14 mouse cellular contexts compared by ENCODE assay signal in genomic region chr16:91771334-91771733, GRCm38 (mm10). TPM values are rescaled to one million over a fixed set of nuclear protein-coding genes. Genes with fewer than 3 reads are reported as not detected.
DNase-seq lines count a peak whose midpoint lies in the region; ATAC-seq lines count a peak whose summit lies in the region.
"Had no signal": no experiment of that assay in that cellular context is flagged by ENCODE, and none has a peak within 500 bp of the region (broad histone marks: within the 10 kb centered on the region; RNA-seq: fewer than 3 reads in every experiment).

No protein-coding gene starts in this region.

- peaks cover 33% of the 10 kb centered on the region for H3K4me1 ChIP-seq in heart, embryonic 11.5 days (ENCODE audit: control insufficient read depth, insufficient read depth, low read length)
- H3K4me1 ChIP-seq in forebrain, embryonic 13.5 days, result peaks cover 50% of the 10 kb centered on the region
- peaks cover 66% of the 10 kb centered on the region for H3K4me1 ChIP-seq in hindbrain, embryonic 12.5 days
- H3K4me1 ChIP-seq in midbrain, embryonic 15.5 days, result peaks cover 54% of the 10 kb centered on the region

- WGBS in heart, embryonic 11.5 days (ENCODE audit: insufficient replicate concordance), result 63% methylated on average over 6 of the region's 6 CpGs
- WGBS in forebrain, embryonic 13.5 days, result 74% methylated on average over 6 of the region's 6 CpGs
- WGBS in hindbrain, embryonic 12.5 days, result 48% methylated on average over 6 of the region's 6 CpGs
- WGBS in midbrain, embryonic 15.5 days, result 71% methylated on average over 6 of the region's 6 CpGs

- H3K9me3 ChIP-seq in heart, embryonic 11.5 days (replicated peaks; ENCODE audit: control insufficient read depth, low read length), result no peaks in the 10 kb centered on the region
- H3K9me3 ChIP-seq in forebrain, embryonic 13.5 days (replicated peaks), result no peaks in the 10 kb centered on the region
- no peaks in the 10 kb centered on the region for H3K9me3 ChIP-seq in hindbrain, embryonic 12.5 days (replicated peaks)
- H3K9me3 ChIP-seq in midbrain, embryonic 15.5 days, result no peaks in the 10 kb centered on the region
- H3K9me3 ChIP-seq: limb, embryonic 10.5 days had no signal

- H3K27me3 ChIP-seq in heart, embryonic 11.5 days (ENCODE audit: control insufficient read depth, insufficient read depth, low read length), result no peaks in the 10 kb centered on the region
- H3K27me3 ChIP-seq in forebrain, embryonic 13.5 days, result no peaks in the 10 kb centered on the region
- no peaks in the 10 kb centered on the region for H3K27me3 ChIP-seq in hindbrain, embryonic 12.5 days
- H3K27me3 ChIP-seq in midbrain, embryonic 15.5 days (replicated peaks), result no peaks in the 10 kb centered on the region

- H3K4me3 ChIP-seq in heart, embryonic 11.5 days (ENCODE audit: low read depth, low read length), result no peak overlapping the region
- H3K4me3 ChIP-seq in forebrain, embryonic 13.5 days, result no peak overlapping the region
- H3K4me3 ChIP-seq in hindbrain, embryonic 12.5 days, result no peak overlapping the region
- no peak overlapping the region for H3K4me3 ChIP-seq in midbrain, embryonic 15.5 days
- H3K4me3 ChIP-seq: limb, embryonic 10.5 days had no signal

- no peak for DNase-seq in heart, postnatal 25 days (ENCODE audit: low spot score)
- no peak for DNase-seq in lung, postnatal 14 days
- DNase-seq in cerebellum, adult 18-20 months, result no peak
- no peak for DNase-seq in left cerebral cortex, postnatal 25 days (ENCODE audit: low spot score in 2 of 2)
- DNase-seq: adrenal gland, postnatal 36 days; layer of hippocampus, adult 9-11 months; lung, adult 18-20 months; right cerebral cortex, postnatal 25 days; thymus, postnatal 36 days had no signal

- intact Hi-C loops in heart, postnatal 25 days (cut with DNase I), result no loop called here
- intact Hi-C loops in left cerebral cortex, postnatal 25 days (cut with DNase I), result no loop called here

- no peak overlapping the region; the same call in 1 of the 2 replicates for H3K4me2 ChIP-seq in heart, embryonic 11.5 days
- no peak overlapping the region for H3K4me2 ChIP-seq in forebrain, embryonic 13.5 days
- no peak overlapping the region for H3K4me2 ChIP-seq in hindbrain, embryonic 12.5 days (replicated peaks)
- H3K4me2 ChIP-seq in midbrain, embryonic 15.5 days, result no peak overlapping the region

- H3K36me3 ChIP-seq in heart, embryonic 11.5 days (ENCODE audit: control insufficient read depth, insufficient read depth, low read length), result no peaks in the 10 kb centered on the region
- no peaks in the 10 kb centered on the region for H3K36me3 ChIP-seq in forebrain, embryonic 13.5 days (ENCODE audit: poor library complexity, severe bottlenecking)
- H3K36me3 ChIP-seq in hindbrain, embryonic 12.5 days, result no peaks in the 10 kb centered on the region
- no peaks in the 10 kb centered on the region for H3K36me3 ChIP-seq in midbrain, embryonic 15.5 days (replicated peaks)

- H3K9ac ChIP-seq in heart, embryonic 11.5 days (ENCODE audit: low read depth, low read length), result no peak overlapping the region
- H3K9ac ChIP-seq in forebrain, embryonic 13.5 days, result 0 out of 2 replicates have a peak overlapping the region, but pooled peaks have one; percentile 46
- peak overlapping the region; percentile 20; the same call in 1 of the 2 replicates for H3K9ac ChIP-seq in hindbrain, embryonic 12.5 days
- no peak overlapping the region for H3K9ac ChIP-seq in midbrain, embryonic 15.5 days

- no peak for ATAC-seq in heart, embryonic 11.5 days (replicated peaks; ENCODE audit: insufficient number of reproducible peaks, low FRiP score, low TSS enrichment)
- ATAC-seq in forebrain, embryonic 13.5 days, result no peak; the same call in 1 of the 2 replicates
- peak; percentile 35; the same call in 1 of the 2 replicates for ATAC-seq in hindbrain, embryonic 12.5 days (ENCODE audit: low FRiP score)
- ATAC-seq in midbrain, embryonic 15.5 days (replicated peaks), result no peak; the same call in 1 of the 2 replicates

- peak overlapping the region; percentile 29; the same call in 1 of the 2 replicates for H3K27ac ChIP-seq in heart, embryonic 11.5 days (ENCODE audit: low read depth, low read length)
- peak overlapping the region; percentile 66 for H3K27ac ChIP-seq in forebrain, embryonic 13.5 days
- H3K27ac ChIP-seq in hindbrain, embryonic 12.5 days, result peak overlapping the region; percentile 82
- H3K27ac ChIP-seq in midbrain, embryonic 15.5 days, result peak overlapping the region; percentile 77
- H3K27ac ChIP-seq: limb, embryonic 10.5 days had no signal

RNA-seq across cellular contexts. Expression of gene Itsn1, which starts 42.3 kb away (rescaled TPM):
- 26.6 and 29.5 TPM in 2 replicates for polyA plus RNA-seq in heart, embryonic 11.5 days (2014; fragmentation: Nextera tagmentation; extraction: Ambion mirVana)
- total RNA-seq in heart, postnatal 25 days (2021), result 10 to 100 TPM; 40.8 to 56.7 TPM
- polyA plus RNA-seq in forebrain, embryonic 13.5 days (2015; fragmentation: Nextera tagmentation; extraction: Ambion mirVana), result 50.8 and 53.3 TPM in 2 replicates
- 79.2 and 83.0 TPM in 2 replicates for polyA plus RNA-seq in hindbrain, embryonic 12.5 days (2016; fragmentation: Nextera tagmentation; extraction: Ambion mirVana)
- 63.5 and 68.6 TPM in 2 replicates for polyA plus RNA-seq in midbrain, embryonic 15.5 days (2015; fragmentation: Nextera tagmentation; extraction: Ambion mirVana)
- 100 to 1,000 TPM; 122 to 125 TPM for total RNA-seq in left cerebral cortex, postnatal 25 days (2021)

RNA-seq across cellular contexts. Expression of gene Cryzl1, which starts 42.6 kb away (rescaled TPM):
- polyA plus RNA-seq in heart, embryonic 11.5 days (2014; fragmentation: Nextera tagmentation; extraction: Ambion mirVana), result 54.5 and 54.7 TPM in 2 replicates
- 10 to 100 TPM; 22.7 to 24.7 TPM for total RNA-seq in heart, postnatal 25 days (2021)
- polyA plus RNA-seq in forebrain, embryonic 13.5 days (2015; fragmentation: Nextera tagmentation; extraction: Ambion mirVana), result 93.0 and 98.0 TPM in 2 replicates
- polyA plus RNA-seq in hindbrain, embryonic 12.5 days (2016; fragmentation: Nextera tagmentation; extraction: Ambion mirVana), result 81.1 and 83.4 TPM in 2 replicates
- polyA plus RNA-seq in midbrain, embryonic 15.5 days (2015; fragmentation: Nextera tagmentation; extraction: Ambion mirVana), result 115 and 127 TPM in 2 replicates
- total RNA-seq in left cerebral cortex, postnatal 25 days (2021), result 100 to 1,000 TPM; 104 to 111 TPM

Comparison
In these comparisons a context has a peak if more than half of its experiments do, and no peak if none do; other contexts are left out.
1. H3K27ac ChIP-seq: peak in every context shown above with its lines; median percentile 82 in hindbrain, embryonic 12.5 days; 77 in midbrain, embryonic 15.5 days; 66 in forebrain, embryonic 13.5 days; 29 in heart, embryonic 11.5 days.
2. H3K9ac ChIP-seq: peak in forebrain, embryonic 13.5 days (single experiment) and hindbrain, embryonic 12.5 days (single experiment); none in heart, embryonic 11.5 days (single experiment) and midbrain, embryonic 15.5 days (single experiment).